Mouse (Mus musculus) megakaryocyte, embryonic 14.5 days (primary cell): ENCODE data around the gene Vps45. TPM values are rescaled to one million over a fixed set of nuclear protein-coding genes. Genes with fewer than 3 reads are reported as not detected.

Source experiments
- H3K27me3 ChIP-seq: replicated peaks from 2 replicates; pipeline ENCODE3; 2012; ENCODE audit warnings: inconsistent platforms
- H3K36me3 ChIP-seq: replicated peaks from 2 replicates; pipeline ENCODE3; 2012; ENCODE audit warnings: low read length, inconsistent platforms, mixed read lengths
- H3K4me1 ChIP-seq: 2 replicates; pipeline ENCODE4 v1.6.1; 2012; ENCODE audit warnings: inconsistent platforms
- H3K4me3 ChIP-seq: replicated peaks from 2 replicates; pipeline ENCODE3; 2012; ENCODE audit warnings: moderate library complexity, mild to moderate bottlenecking, inconsistent platforms
- H3K9me3 ChIP-seq: 2 replicates; pipeline ENCODE4 v1.6.1; 2012; ENCODE audit warnings: inconsistent platforms
- FLI1 ChIP-seq: IDR thresholded peaks from 2 replicates; pipeline ENCODE4 v1.6.1; 2012; ENCODE audit warnings: low read length, inconsistent platforms, mixed read lengths
- GATA1 ChIP-seq: IDR thresholded peaks from 3 replicates; pipeline ENCODE4 v1.6.1; 2012; ENCODE audit warnings: mixed read lengths, low read length, inconsistent platforms, borderline replicate concordance
- polyA plus RNA-seq: library from polyadenylated mRNA; stranded (reverse); fragments of >175 nt; gene quantifications from 2 replicates; pipeline ENCODE4 v1.2.3, GENCODE M21; 2012; ENCODE audit warnings: low replicate concordance; ENCODE audit not compliant: insufficient read depth

Vps45 gene
- polyA plus RNA-seq, 1 experiment: 19.4 TPM

GRCm38 (mm10) chr3:95994381-95994846, 63.9 kb downstream of the Vps45 start:
- peak overlapping the region; percentile 94 for H3K4me3 ChIP-seq
- H3K9me3 ChIP-seq: no peaks in the 10 kb centered on the region
- H3K36me3 ChIP-seq: peaks cover 61% of the 10 kb centered on the region
- TF ChIP-seq FLI1 (no peak), GATA1 (no peak)
- H3K27me3 ChIP-seq: no peaks in the 10 kb centered on the region
- peaks cover 86% of the 10 kb centered on the region for H3K4me1 ChIP-seq

GRCm38 (mm10) chr3:95993881-95994280, 64.4 kb downstream of the Vps45 start:
- no peak for TF ChIP-seq GATA1
- TF ChIP-seq FLI1: no peak
- Histone ChIP-seq H3K36me3 (peaks cover 61% of the 10 kb centered on the region), H3K27me3 (no peaks in the 10 kb centered on the region), H3K4me3 (peak overlapping the region; percentile 94), H3K9me3 (no peaks in the 10 kb centered on the region), H3K4me1 (peaks cover 86% of the 10 kb centered on the region)

DNA sequence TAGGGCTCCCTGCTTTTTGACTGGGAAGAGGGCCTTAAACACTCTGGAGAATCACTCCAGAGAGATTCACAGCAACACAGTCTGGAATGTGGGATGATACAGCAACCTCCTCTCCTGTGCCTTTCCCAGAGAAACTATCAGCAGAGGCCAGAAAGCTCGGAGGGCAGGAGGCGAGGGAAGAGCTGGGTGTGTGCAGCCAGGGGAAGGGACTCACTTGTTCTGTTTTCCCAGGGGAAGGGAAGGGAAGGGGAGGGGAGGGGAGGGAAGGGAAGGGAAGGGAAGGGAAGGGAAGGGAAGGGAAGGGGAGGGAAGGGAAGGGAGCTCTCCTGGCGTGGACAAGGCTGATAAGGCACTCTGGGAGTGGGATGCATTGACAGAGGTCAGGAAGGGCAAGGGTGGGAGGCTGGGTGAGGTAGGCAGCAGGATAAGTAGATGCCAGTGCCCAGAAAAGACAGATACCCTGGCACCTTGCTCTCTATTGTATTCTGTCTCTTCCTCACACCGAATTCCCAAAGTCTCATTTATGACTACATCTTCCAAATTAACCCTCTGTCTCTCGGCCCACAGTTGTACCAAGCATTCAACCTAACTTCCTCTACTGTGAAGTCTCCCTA, 65.2 kb downstream of the Vps45 start:
- Histone ChIP-seq H3K27me3 (no peaks in the 10 kb centered on the region), H3K36me3 (peaks cover 64% of the 10 kb centered on the region), H3K4me3 (peak overlapping the region; percentile 94), H3K4me1 (peaks cover 87% of the 10 kb centered on the region), H3K9me3 (no peaks in the 10 kb centered on the region)
- no peak for TF ChIP-seq GATA1
- TF ChIP-seq FLI1: no peak

DNA sequence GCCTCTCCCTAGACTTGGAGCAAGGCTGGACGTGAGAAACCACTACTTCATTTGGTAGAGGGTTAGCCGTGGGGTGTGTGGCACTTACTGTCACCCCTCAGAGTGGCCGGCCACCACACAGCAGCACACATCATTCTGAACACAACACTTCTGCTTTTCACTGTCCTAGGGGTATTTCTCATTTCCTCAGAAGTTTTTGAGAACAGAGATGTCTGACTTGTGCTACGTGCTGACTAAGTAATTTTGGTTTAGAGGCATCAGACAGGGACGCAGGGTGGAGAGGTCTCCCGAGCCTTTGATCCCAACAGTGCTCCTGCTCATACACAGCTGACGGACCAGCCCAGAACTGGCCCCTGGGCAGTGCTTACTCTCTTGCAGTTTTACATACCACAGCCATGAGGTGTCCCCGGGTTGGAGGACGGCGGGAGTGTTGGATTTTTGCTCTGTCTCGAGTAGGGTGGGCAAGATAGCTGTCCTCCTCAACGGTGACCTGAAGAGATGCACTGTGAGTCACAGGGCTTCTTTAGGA, 67.8 kb downstream of the Vps45 start:
- no peak for TF ChIP-seq GATA1
- TF ChIP-seq FLI1: no peak
- Histone ChIP-seq H3K4me3 (no peak overlapping the region), H3K9me3 (no peaks in the 10 kb centered on the region), H3K36me3 (peaks cover 70% of the 10 kb centered on the region), H3K27me3 (no peaks in the 10 kb centered on the region), H3K4me1 (peaks cover 93% of the 10 kb centered on the region)

DNA sequence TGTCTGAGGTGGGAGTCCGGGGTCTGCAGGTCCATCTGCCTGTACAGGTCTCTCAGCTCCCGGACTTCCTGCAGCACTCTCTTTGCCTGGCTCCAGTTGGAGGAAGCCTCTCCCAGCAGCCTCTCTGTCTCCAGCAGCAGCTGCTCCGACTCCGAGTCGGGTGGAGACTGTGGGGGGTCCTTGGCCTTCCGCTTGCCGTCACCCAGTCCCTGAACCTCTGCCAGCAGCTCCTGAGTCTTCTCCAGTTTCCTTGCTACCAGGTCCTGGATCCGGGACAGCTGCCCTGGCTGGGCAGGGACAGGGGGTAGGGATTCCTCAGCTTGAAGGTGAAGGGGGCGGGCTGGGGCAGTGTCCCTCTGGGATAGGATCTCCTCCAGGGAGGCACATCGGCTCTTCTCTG, 69.3 kb downstream of the Vps45 start:
- H3K36me3 ChIP-seq: peaks cover 65% of the 10 kb centered on the region
- H3K4me1 ChIP-seq: peaks cover 95% of the 10 kb centered on the region
- TF ChIP-seq FLI1 (no peak), GATA1 (no peak)
- H3K27me3 ChIP-seq: no peaks in the 10 kb centered on the region
- H3K9me3 ChIP-seq: peaks cover 3% of the 10 kb centered on the region
- no peak overlapping the region for H3K4me3 ChIP-seq

GRCm38 (mm10) chr3:95988138-95988537, 70.1 kb downstream of the Vps45 start:
- Histone ChIP-seq H3K4me3 (peak overlapping the region; percentile 50), H3K36me3 (peaks cover 58% of the 10 kb centered on the region), H3K9me3 (peaks cover 5% of the 10 kb centered on the region), H3K4me1 (peaks cover 89% of the 10 kb centered on the region), H3K27me3 (no peaks in the 10 kb centered on the region)
- no peak for TF ChIP-seq GATA1
- no peak for TF ChIP-seq FLI1

GRCm38 (mm10) chr3:95987386-95988110, 70.7 kb downstream of the Vps45 start:
- H3K9me3 ChIP-seq: peaks cover 5% of the 10 kb centered on the region
- H3K36me3 ChIP-seq: peaks cover 52% of the 10 kb centered on the region
- H3K4me3 ChIP-seq: peak overlapping the region; percentile 78
- peaks cover 83% of the 10 kb centered on the region for H3K4me1 ChIP-seq
- TF ChIP-seq FLI1 (no peak), GATA1 (no peak)
- no peaks in the 10 kb centered on the region for H3K27me3 ChIP-seq

DNA sequence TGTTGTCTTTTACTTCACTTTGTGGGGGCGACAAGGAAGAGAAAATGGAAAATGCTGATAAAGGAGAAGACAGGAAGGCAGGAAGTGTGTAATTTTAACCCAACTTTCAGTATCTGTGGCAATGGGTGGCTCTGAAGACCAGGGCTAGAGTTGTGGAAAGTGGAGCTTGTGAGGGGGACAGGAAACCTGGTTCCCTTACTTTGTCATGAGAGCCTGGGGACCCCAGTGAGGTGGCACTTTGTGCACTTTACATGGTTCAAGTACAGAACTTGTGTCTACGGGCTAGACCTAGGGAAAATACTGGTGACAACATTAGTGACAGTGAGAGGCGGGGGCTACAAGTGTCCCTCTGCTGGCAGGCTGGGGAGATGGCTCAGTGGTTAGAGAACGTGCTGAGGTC, 71.3 kb downstream of the Vps45 start:
- Histone ChIP-seq H3K27me3 (no peaks in the 10 kb centered on the region), H3K4me1 (peaks cover 77% of the 10 kb centered on the region), H3K36me3 (peaks cover 47% of the 10 kb centered on the region), H3K4me3 (peak overlapping the region; percentile 78), H3K9me3 (peaks cover 5% of the 10 kb centered on the region)
- no peak for TF ChIP-seq FLI1
- TF ChIP-seq GATA1: no peak

DNA sequence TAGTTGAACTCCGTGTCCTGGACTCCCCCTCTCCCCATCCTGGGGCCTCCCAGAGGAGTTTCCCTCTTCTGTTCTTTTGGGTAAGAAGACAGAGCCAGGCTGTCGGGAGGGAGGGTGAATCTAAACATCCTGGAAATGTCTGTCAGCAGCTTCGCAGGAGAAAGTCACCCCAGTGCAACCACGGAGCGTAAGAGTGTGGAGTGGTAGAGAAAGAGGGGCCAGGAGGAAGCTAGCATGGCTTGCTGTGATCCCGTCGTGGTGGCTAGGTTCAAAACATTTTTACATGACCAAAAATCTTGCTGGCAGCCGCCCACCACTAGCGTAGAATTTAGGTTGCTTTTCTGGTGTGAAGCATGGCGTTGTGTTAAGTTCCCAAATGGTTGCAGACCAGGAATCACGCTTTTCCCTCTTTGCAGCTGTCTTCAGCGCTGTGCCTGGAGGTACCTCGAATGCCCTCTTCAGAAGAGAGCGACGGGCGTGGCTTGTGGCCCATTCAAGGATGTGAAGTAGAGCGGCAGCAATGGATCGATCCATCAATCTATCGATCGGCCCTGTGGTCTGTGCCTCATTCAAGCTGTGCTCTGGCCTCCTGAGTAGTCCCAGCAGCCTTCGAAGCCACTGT, 72.2 kb downstream of the Vps45 start:
- Histone ChIP-seq H3K4me1 (peaks cover 75% of the 10 kb centered on the region), H3K27me3 (no peaks in the 10 kb centered on the region), H3K9me3 (peaks cover 5% of the 10 kb centered on the region), H3K36me3 (peaks cover 38% of the 10 kb centered on the region), H3K4me3 (peak overlapping the region; percentile 87)
- no peak for TF ChIP-seq GATA1
- TF ChIP-seq FLI1: no peak
